Mouse (Mus musculus): ENCODE data around the gene Cadps. TPM values are rescaled to one million over a fixed set of nuclear protein-coding genes. Genes with fewer than 3 reads are reported as not detected.

Cadps gene
- total RNA-seq, 2 experiments from 2014 or later: 232 to 234 TPM

DNA sequence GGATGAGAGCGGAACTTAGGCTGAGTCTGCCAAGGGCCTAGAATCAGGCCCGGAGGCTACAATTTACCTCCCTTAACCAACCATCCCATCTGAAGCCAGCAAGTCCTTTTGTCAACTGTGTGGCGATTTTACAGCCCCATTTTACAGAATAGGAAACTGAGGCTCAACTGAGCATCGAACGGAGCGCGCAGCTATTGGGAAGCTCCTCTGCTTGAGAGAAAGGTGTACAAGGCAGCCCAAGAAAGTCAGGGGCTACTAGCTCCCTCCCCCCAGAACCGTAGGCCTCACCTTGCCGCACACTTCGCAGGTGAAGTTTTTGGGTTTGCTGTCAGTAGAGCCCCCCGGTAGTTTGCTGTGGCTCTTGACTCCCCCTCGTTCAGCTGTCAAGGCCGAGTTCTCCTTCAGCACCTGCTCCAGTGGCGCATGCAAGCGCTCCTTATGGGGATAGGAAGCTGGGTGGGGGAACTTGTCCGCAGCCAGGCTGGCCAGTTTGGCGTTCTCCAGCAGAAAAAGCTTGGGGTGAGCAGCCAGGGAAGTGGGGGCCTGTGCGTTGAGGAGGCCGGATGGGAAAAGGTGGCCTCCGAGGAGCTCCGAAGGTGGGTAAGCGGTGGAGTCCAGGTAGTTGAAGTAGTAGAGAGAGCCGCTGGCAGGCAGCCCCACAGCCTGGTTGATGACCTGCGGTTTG is 478.7 kb downstream of the Cadps start:
- DNase-seq (ENCODE audit: low spot score in 2 of 2): no peak
- peak overlapping the region; percentile 61 for H3K4me3 ChIP-seq
- no peak for TF ChIP-seq CTCF (conservative IDR thresholded peaks at IDR 0.05)
- H3K27ac ChIP-seq: peak overlapping the region; percentile 92

DNA sequence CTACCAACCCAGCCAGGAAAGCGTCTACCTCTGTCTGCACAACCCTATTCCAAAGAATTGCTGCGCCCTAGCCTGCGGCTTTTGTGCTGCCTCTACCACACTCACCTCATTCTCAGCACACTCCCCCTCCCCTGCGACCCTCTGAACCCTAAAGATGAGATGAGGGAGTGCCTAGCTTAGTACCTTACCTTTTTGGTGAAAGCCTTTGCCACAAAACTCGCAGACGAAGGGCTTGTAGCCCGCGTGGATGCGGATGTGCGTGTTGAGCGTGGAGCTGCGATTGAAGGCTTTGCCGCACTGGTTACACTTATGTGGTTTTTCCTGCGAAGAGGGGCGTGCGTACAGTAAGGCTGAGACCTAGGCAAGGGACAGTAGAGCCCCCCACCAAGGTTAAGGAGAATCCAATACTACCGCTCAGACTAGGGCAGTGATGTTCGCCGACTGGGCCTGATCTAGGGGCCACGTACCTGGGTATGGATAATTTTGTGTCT is 479.4 kb downstream of the Cadps start:
- no peak for DNase-seq (ENCODE audit: low spot score in 2 of 2)
- no peak for TF ChIP-seq CTCF (conservative IDR thresholded peaks at IDR 0.05)
- H3K27ac ChIP-seq: peak overlapping the region; percentile 92
- peak overlapping the region; percentile 61 for H3K4me3 ChIP-seq

DNA sequence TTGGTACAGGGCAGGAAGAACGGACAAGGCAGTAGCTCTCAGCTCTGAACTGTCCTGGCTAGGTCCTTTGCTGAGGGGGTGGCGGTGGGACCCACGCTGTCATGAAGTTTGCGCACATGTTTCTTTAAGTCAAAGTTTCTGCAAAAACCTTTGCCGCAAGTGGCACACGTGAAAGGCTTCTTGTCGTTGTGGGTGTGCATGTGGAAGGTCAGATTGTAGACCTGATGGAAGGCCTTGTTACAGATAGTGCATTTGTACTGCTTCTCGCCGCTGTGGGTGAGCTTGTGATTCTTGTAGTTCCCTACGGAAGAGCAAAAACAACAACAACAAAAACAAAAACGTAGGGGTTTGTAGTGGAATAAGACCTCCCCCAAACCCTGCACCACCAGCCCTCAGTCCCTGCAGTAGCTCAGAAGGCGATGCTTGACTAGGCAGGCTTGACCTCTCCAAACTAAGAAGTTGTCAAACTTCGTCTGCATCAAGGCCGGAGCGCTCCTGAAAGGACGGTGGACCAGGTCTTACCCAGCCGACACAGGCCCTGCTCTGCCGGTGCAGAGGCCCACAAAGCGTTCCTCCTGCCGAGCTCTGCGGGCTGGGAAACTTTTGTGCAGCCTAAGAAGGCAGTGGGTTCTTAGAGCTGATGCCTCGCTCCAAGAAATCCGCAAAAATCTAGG is 480.3 kb downstream of the Cadps start:
- no peak for TF ChIP-seq CTCF (conservative IDR thresholded peaks at IDR 0.05)
- Histone ChIP-seq H3K4me3 (peak overlapping the region; percentile 61), H3K27ac (peak overlapping the region; percentile 92)
- no peak for DNase-seq (ENCODE audit: low spot score in 2 of 2)

DNA sequence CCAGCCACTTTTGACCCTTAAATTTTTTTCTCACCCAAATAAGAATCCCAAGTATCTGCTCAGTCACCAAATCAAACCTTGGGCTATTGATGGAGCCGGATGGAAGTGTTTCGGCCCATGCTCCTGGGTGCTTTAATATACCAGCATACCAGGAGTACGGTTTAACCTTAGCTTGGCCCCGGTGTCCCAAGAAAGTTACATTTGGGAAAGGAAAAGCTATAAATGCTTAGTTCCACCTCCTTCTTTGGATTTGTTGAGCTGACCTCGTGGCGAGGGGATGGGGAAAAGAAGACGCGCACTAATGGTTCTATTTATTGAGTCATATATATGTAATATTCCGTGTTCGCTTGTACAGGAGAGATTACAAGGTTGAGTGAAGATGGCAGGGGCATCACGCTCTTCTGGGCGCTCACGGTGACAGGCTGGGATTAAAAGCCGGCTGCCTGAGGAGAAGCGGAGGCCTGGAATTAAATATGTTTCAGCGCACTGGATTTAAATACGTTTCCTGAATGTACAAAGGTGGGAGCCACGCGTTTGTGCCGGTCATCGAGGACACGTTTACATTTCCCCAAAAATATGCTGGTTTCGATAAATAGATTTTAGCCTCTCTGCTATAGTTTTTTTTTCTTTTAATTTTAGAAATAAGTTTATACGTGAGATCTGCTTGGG is 481.0 kb downstream of the Cadps start:
- TF ChIP-seq CTCF (conservative IDR thresholded peaks at IDR 0.05): no peak
- DNase-seq (ENCODE audit: low spot score in 2 of 2): no peak
- peak overlapping the region; percentile 61 for H3K4me3 ChIP-seq
- H3K27ac ChIP-seq: peak overlapping the region; percentile 92

DNA sequence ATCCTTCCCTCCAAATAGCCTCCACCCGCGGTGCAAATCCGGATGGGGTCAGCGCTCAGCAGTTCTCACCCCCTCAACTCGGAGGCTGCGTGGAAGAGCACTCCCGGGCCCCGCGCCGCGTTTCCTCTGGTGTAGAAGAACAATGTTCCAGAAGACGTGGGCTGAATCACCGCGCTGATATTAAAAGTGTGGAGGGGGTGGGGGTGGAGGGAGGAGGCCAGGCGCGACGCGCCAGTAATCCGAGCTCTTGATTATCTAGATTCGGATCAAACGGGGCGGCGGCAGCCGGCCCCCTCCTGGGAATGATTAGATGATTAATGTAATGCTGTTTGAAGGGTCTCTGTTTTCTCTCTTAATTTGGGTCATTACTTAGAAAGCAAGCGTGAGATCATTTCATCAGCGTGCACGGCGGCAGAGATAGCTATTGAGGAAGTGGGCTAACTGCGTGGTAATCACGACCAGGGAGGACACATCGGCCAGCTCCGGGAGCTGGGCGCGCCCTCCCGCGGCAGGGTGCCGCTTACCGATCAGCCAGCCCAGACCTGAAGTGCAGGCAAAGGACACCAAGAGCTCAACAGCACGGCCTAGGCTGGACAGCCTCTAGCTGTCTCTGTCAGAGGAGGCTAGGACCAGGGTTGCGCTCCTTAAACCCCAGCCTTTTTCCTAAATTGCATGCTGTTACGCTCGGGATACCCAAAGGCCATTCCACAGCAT is 481.6 kb downstream of the Cadps start:
- Histone ChIP-seq H3K27ac (peak overlapping the region; percentile 92), H3K4me3 (peak overlapping the region; percentile 61)
- no peak for DNase-seq (ENCODE audit: low spot score in 2 of 2)
- peak; percentile 45 for TF ChIP-seq CTCF (conservative IDR thresholded peaks at IDR 0.05)

DNA sequence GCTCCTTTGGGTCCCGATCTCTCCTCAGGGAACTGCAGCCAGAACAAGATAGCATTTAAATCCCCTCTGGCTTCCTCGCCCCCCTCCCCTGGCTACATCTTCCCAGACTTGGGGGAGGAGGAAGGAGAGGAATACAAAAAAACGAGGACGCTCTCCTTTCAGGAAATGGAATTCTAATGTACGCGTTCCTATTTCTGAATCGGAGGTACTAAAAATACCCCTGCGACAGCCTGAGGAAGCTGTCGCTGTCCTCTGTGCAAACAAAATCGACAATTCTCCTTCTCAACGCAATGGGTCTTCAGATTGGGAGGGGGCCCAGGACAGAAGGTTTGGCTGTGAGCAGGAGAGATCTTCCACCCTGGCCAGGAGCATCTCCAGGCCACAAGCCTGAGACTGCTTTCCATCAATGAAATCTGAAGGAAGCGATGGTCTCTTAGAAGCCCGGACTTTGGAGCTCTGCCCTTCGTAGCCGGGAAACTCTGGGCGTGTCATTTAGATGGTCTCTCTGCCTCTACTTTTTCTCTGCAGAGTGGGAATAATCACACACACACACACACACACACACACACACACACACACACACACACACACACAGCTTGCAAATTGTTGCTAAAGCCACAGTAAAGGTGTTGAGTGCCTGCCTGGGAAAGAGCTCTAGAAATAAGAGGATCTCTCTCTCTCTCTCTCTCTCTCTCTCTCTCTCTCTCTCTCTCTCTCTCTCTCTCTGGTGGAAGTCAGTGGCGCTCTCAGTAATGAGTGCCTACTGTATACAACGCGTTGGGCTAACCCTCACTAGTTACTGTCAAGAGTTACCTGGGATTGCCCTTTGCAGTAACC is 482.4 kb downstream of the Cadps start:
- no peak for DNase-seq (ENCODE audit: low spot score in 2 of 2)
- Histone ChIP-seq H3K27ac (peak overlapping the region; percentile 92), H3K4me3 (peak overlapping the region; percentile 61)
- no peak for TF ChIP-seq CTCF (conservative IDR thresholded peaks at IDR 0.05)

DNA sequence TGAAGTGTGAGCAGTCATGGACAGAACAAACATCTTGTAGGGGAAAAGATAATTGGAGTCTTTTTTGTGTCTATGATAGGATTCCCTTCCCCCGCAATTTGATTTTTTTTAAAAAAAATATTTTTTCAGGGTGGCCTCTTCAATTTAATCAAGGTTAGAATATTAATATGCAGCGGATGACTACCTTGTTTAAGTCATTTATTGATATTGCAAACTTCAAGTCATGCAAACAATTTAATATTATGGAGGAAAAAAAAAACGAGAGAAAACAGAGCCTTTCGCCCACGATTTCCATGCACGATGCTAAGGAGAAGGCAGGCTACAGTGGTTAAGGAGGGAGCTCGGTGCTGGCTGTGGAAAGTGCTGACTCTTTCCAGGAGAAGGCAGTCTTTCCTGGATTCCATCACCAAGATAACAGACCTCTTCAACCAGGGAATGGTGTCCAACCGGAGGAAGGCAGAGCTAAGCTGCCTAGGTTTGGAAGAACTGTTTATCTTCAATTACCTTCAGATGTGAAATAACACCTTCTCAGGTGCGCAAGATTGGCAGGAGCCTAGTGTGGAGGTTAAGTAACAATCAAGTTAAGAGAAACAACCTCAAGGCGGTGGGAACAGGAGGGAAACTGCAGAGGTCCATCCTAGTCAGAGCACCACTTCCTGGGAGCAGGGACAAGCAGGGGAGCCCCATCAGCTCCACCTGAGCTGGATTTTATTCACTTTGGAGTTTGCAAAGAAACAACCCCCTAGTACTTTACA is 483.9 kb downstream of the Cadps start:
- H3K4me3 ChIP-seq: no peak overlapping the region
- peak overlapping the region; percentile 84 for H3K27ac ChIP-seq
- TF ChIP-seq CTCF (conservative IDR thresholded peaks at IDR 0.05): no peak
- no peak for DNase-seq (ENCODE audit: low spot score in 2 of 2)

DNA sequence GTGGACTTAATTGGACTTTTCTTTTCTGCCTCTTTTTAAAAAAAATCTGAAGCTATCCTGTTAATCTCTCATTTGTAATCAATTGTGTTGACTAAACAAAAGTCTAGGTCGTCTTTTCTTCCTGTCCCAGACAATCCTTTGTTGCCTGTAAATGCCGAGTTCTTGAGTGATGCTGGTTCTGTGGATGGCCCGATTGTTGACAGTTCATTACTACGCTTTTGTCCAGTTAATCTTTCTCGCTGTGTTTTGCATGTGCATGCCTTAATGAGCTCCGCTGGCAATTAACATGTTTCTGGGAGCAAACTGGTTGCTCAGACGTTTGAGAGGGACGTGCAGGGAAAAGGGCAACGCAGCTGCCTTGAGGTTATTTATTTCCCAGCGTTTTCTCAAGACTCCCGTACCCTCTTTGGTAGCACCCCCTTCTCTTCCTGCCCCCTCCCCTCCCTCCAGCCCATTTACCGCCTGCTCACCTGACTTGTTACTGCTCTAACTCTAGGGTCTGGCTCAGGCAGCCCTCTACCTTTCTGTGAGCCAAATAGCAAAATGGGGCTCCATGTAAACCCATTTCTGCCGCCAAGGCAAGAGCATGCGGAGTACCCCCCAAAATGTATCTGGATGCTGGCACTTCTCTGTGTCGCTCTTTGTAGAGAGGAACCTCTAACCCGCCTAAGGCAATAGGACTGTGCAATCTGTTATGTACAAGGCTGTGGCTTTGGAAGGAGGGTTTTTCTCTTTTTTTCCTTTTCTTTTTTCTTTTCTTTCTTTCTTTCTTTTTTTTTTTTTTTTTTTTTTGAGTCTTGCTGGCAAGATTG is 484.7 kb downstream of the Cadps start:
- peak in 1 of 2 experiments; percentile 62 for DNase-seq (ENCODE audit: low spot score in 2 of 2)
- peak overlapping the region; percentile 84 for H3K27ac ChIP-seq
- TF ChIP-seq CTCF (conservative IDR thresholded peaks at IDR 0.05): no peak
- peak overlapping the region; percentile 25; the same call in 1 of the 2 replicates for H3K4me3 ChIP-seq

DNA sequence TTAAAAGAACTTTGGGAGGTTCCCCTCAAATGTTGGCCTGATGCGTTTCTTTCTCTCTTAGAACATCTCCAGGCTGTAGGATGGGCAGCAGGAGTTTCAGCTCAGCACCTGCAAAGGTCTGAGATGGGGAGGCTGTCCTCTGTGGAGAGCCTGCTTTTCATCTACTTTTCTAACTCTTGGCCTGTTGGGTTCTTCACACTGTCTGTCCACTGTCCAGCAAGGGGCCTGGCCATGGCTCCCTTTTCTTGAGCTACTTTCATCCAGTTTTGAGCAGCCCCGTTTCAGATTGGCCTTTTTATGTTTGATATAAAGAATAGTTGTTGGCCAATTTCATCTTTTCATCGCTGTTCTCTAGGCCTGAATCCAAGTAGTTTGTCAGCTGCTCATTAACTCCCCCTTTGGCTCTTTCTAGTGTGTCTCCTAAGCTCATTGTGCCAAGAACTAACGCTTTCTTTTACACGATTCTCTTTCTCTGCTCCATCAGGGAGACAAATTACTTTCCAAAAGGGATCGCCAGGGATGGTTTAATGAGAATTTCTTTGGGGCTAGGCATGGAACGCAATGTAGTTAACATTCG is 485.4 kb downstream of the Cadps start:
- DNase-seq (ENCODE audit: low spot score in 2 of 2): peak in 1 of 2 experiments; percentile 73
- no peak overlapping the region for H3K4me3 ChIP-seq
- no peak; the same call in 1 of the 2 replicates for TF ChIP-seq CTCF (conservative IDR thresholded peaks at IDR 0.05)
- H3K27ac ChIP-seq: peak overlapping the region; percentile 84

DNA sequence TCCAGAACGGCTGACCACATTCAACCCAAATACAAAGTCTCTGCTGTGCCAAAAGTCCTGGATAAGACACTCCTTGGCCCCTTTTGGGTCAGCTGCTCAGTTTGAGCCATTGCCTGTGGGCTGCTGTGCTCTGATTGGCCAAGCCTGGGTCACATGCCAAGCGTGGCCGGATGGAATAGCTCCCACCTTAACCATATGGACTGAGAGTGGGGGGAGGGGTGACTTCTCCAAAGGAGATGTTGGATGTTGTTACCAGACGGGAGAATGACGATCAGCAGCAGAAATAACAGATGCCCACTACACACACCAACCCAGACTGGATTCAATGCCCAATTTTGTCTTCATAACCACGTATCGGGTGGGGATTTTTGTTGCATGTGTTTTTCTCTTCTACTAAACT is 488.0 kb downstream of the Cadps start:
- DNase-seq (ENCODE audit: low spot score in 2 of 2): no peak
- Histone ChIP-seq H3K4me3 (no peak overlapping the region), H3K27ac (no peak overlapping the region)
- TF ChIP-seq CTCF (conservative IDR thresholded peaks at IDR 0.05): no peak
